Mouse (Mus musculus) c-Kit-positive CD71-positive TER-119-positive erythroid progenitor cells, embryonic 14.5 days (primary cell): ENCODE results near the gene H1fx.
"Not testable (repeated sequence)": the region's sequence is repeated elsewhere in the genome, so short reads cannot be mapped to it uniquely, and the experiment has no call there.

Experiments
- DNase-seq: peaks from one replicate; pipeline ENCODE4 v3.0.0-alpha.2; 2013; ENCODE audit warnings: low spot score

Gene H1fx

GRCm38 (mm10) chr6:87980374-87981029 is 935 bp downstream of the H1fx start:
- DNase-seq, result no peak

GRCm38 (mm10) chr6:87979728-87980127 is 1.7 kb downstream of the H1fx start:
- DNase-seq, result no peak

GRCm38 (mm10) chr6:87970041-87970440 is 11.4 kb downstream of the H1fx start:
- no peak for DNase-seq

GRCm38 (mm10) chr6:87962457-87962856 is 19.0 kb downstream of the H1fx start:
- DNase-seq, result not testable (repeated sequence)

- DNase-seq, result no peak
These were observed 39.3 kb downstream of the H1fx start for GRCm38 (mm10) chr6:87942179-87942578.

- DNase-seq, result no peak
These were observed 42.5 kb downstream of the H1fx start for GRCm38 (mm10) chr6:87938941-87939340.

- no peak for DNase-seq
These were observed 44.2 kb downstream of the H1fx start for GRCm38 (mm10) chr6:87937178-87937788.

- DNase-seq, result no peak
These were observed 46.4 kb downstream of the H1fx start for GRCm38 (mm10) chr6:87935037-87935436.
